Mouse (Mus musculus) small intestine, adult 2 months (tissue): ENCODE measurements at regions not wholly inside any gene's neighbourhood (a gene's known extent, or its start where the extent isn't known, plus 50 kb on each side); places are given as distances from the start of the nearest gene placed in this dataset.

ENCODE experiments used
- CTCF ChIP-seq: fragments of 200-500 bp; IDR thresholded peaks from 2 replicates; pipeline ENCODE4 v1.5.1; 2012; ENCODE audit warnings: low read depth, mild to moderate bottlenecking, control low read depth, inconsistent platforms, low read length, moderate library complexity, mixed read lengths; ENCODE audit not compliant: insufficient replicate concordance, insufficient read length; ENCODE audit errors: extremely low read depth
- POLR2A ChIP-seq: fragments of 200-500 bp; IDR thresholded peaks from 2 replicates; pipeline ENCODE4 v1.6.1; 2012; ENCODE audit warnings: low read depth, mild to moderate bottlenecking, control low read depth, inconsistent platforms, low read length, moderate library complexity

DNA sequence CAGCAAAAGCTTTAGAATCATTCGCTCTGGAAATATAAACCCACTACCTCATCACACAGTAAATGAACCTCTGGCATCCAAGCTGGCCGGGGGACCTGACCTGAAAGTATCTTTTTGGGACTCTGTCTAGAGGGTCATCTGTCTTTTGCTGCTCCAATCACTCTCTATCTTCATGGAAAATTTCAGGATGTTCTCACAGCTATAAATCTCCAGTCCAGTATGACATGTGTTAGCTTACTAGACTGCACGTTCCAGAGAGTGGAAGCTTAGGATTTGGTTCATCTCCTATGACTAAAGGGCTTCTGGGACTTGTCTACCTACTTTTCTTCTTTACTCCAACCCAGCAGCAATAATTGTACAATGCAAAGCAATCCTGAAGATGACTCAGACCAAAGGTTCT, 60.5 kb upstream of the Cep78 start:
- TF ChIP-seq CTCF (no peak), POLR2A (no peak)
